Mouse (Mus musculus): ENCODE results near the gene Rhox3g. TPM values are rescaled to one million over a fixed set of nuclear protein-coding genes. Genes with fewer than 3 reads are reported as not detected.
"Not testable (repeated sequence)": the region's sequence is repeated elsewhere in the genome, so short reads cannot be mapped to it uniquely, and the experiment has no call there.

Gene Rhox3g
- not detected in 2 replicates for polyA plus RNA-seq (2015; fragmentation: Nextera tagmentation; extraction: Ambion mirVana)

- H3K27ac ChIP-seq; H3K4me2 ChIP-seq (replicated peaks); H3K9me3 ChIP-seq; H3K27me3 ChIP-seq; H3K9ac ChIP-seq (replicated peaks); H3K4me1 ChIP-seq (replicated peaks); ATAC-seq; H3K36me3 ChIP-seq; H3K4me3 ChIP-seq (replicated peaks): not testable (repeated sequence)
- 85% methylated on average over 2 of the region's 2 CpGs for WGBS
Measured at GRCm38 (mm10) chrX:37628512-37628911, at the start of gene Rhox3g. TSS of gene Rhox3g (minus strand) at chrX:37628612.

GRCm38 (mm10) chrX:37673177-37673576 is 44.8 kb upstream of the Rhox3g start, which contains the start of gene Rhox2h:
TSS of gene Rhox2h (minus strand) at chrX:37673277.
- not testable (repeated sequence) for H3K36me3 ChIP-seq; ATAC-seq; H3K4me2 ChIP-seq (replicated peaks); H3K9me3 ChIP-seq; H3K27ac ChIP-seq; H3K4me1 ChIP-seq (replicated peaks); H3K9ac ChIP-seq (replicated peaks); H3K4me3 ChIP-seq (replicated peaks); H3K27me3 ChIP-seq
- WGBS = 89% methylated on average over 8 of the region's 8 CpGs

- not testable (repeated sequence) for H3K36me3 ChIP-seq; H3K4me3 ChIP-seq (replicated peaks); H3K27ac ChIP-seq; H3K27me3 ChIP-seq; H3K4me2 ChIP-seq (replicated peaks); H3K4me1 ChIP-seq (replicated peaks); ATAC-seq; H3K9me3 ChIP-seq; H3K9ac ChIP-seq (replicated peaks)
- 71% methylated on average over 1 of the region's 3 CpGs for WGBS
Measured at GRCm38 (mm10) chrX:37668664-37669063, 40.3 kb upstream of the Rhox3g start, which contains the start of gene Rhox3h. TSS of gene Rhox3h (minus strand) at chrX:37668764.

- not testable (repeated sequence) for H3K4me2 ChIP-seq (replicated peaks); H3K9me3 ChIP-seq; H3K9ac ChIP-seq (replicated peaks); H3K4me3 ChIP-seq (replicated peaks); H3K27me3 ChIP-seq; H3K27ac ChIP-seq; ATAC-seq; H3K36me3 ChIP-seq; H3K4me1 ChIP-seq (replicated peaks)
- 91% methylated on average over 19 of the region's 20 CpGs for WGBS
Measured at GRCm38 (mm10) chrX:37651227-37651626, 22.8 kb upstream of the Rhox3g start, which contains the start of gene Rhox4g. TSS of gene Rhox4g (minus strand) at chrX:37651327.

GRCm38 (mm10) chrX:37643370-37643769 is 15.0 kb upstream of the Rhox3g start, which contains the start of gene Rhox2g:
TSS of gene Rhox2g (minus strand) at chrX:37643470.
- not testable (repeated sequence) for H3K36me3 ChIP-seq; H3K27ac ChIP-seq; H3K4me1 ChIP-seq (replicated peaks); H3K9ac ChIP-seq (replicated peaks); H3K9me3 ChIP-seq; H3K4me2 ChIP-seq (replicated peaks); H3K4me3 ChIP-seq (replicated peaks); H3K27me3 ChIP-seq; ATAC-seq
- 92% methylated on average over 6 of the region's 6 CpGs for WGBS

- not testable (repeated sequence) for ATAC-seq; H3K4me3 ChIP-seq (replicated peaks); H3K4me1 ChIP-seq (replicated peaks); H3K27ac ChIP-seq; H3K27me3 ChIP-seq; H3K9me3 ChIP-seq; H3K9ac ChIP-seq (replicated peaks); H3K4me2 ChIP-seq (replicated peaks); H3K36me3 ChIP-seq
- 96% methylated on average over 18 of the region's 19 CpGs for WGBS
Measured at GRCm38 (mm10) chrX:37607604-37608003, 20.8 kb downstream of the Rhox3g start, which contains the start of gene Rhox4f. TSS of gene Rhox4f (minus strand) at chrX:37607704.

- not testable (repeated sequence) for H3K27ac ChIP-seq; ATAC-seq; H3K4me2 ChIP-seq (replicated peaks); H3K36me3 ChIP-seq; H3K4me3 ChIP-seq (replicated peaks); H3K27me3 ChIP-seq; H3K9me3 ChIP-seq; H3K4me1 ChIP-seq (replicated peaks); H3K9ac ChIP-seq (replicated peaks)
Measured at GRCm38 (mm10) chrX:37580692-37581091, 47.7 kb downstream of the Rhox3g start, which contains the start of gene Rhox3f. TSS of gene Rhox3f (plus strand) at chrX:37580992.

Other genes starting within 250 kb of the Rhox3g start
- not detected in 2 replicates for gene Rhox3a2, start 248.6 kb downstream of the Rhox3g start, polyA plus RNA-seq (2015; fragmentation: Nextera tagmentation; extraction: Ambion mirVana)
- gene Rhox4a2, start 237.8 kb downstream of the Rhox3g start, polyA plus RNA-seq (2015; fragmentation: Nextera tagmentation; extraction: Ambion mirVana) = not detected in 2 replicates
- gene Rhox2b, start 216.5 kb downstream of the Rhox3g start, polyA plus RNA-seq (2015; fragmentation: Nextera tagmentation; extraction: Ambion mirVana) = not detected in 2 replicates
- gene Rhox4b, start 196.1 kb downstream of the Rhox3g start, polyA plus RNA-seq (2015; fragmentation: Nextera tagmentation; extraction: Ambion mirVana) = not detected in 2 replicates
- gene Rhox2c, start 174.9 kb downstream of the Rhox3g start, polyA plus RNA-seq (2015; fragmentation: Nextera tagmentation; extraction: Ambion mirVana) = not detected in 2 replicates
- gene Rhox3c, start 170.0 kb downstream of the Rhox3g start, polyA plus RNA-seq (2015; fragmentation: Nextera tagmentation; extraction: Ambion mirVana) = not detected in 2 replicates
- not detected in 2 replicates for gene Rhox4c, start 148.3 kb downstream of the Rhox3g start, polyA plus RNA-seq (2015; fragmentation: Nextera tagmentation; extraction: Ambion mirVana)
- not detected in 2 replicates for gene Rhox2d, start 135.2 kb downstream of the Rhox3g start, polyA plus RNA-seq (2015; fragmentation: Nextera tagmentation; extraction: Ambion mirVana)
- gene Rhox4d, start 114.3 kb downstream of the Rhox3g start, polyA plus RNA-seq (2015; fragmentation: Nextera tagmentation; extraction: Ambion mirVana) = not detected in 2 replicates
- gene Rhox2e, start 98.2 kb downstream of the Rhox3g start, polyA plus RNA-seq (2015; fragmentation: Nextera tagmentation; extraction: Ambion mirVana) = not detected in 2 replicates
- not detected in 2 replicates for gene Rhox3e, start 86.6 kb downstream of the Rhox3g start, polyA plus RNA-seq (2015; fragmentation: Nextera tagmentation; extraction: Ambion mirVana)
- not detected in 2 replicates for gene Rhox4e, start 71.2 kb downstream of the Rhox3g start, polyA plus RNA-seq (2015; fragmentation: Nextera tagmentation; extraction: Ambion mirVana)
- gene Rhox2f, start 57.2 kb downstream of the Rhox3g start, polyA plus RNA-seq (2015; fragmentation: Nextera tagmentation; extraction: Ambion mirVana) = not detected in 2 replicates
- gene Rhox3f, start 47.6 kb downstream of the Rhox3g start, polyA plus RNA-seq (2015; fragmentation: Nextera tagmentation; extraction: Ambion mirVana) = not detected in 2 replicates
- not detected in 2 replicates for gene Rhox4f, start 20.9 kb downstream of the Rhox3g start, polyA plus RNA-seq (2015; fragmentation: Nextera tagmentation; extraction: Ambion mirVana)
- gene Rhox2g, start 14.9 kb upstream of the Rhox3g start, polyA plus RNA-seq (2015; fragmentation: Nextera tagmentation; extraction: Ambion mirVana) = not detected in 2 replicates
- gene Rhox4g, start 22.7 kb upstream of the Rhox3g start, polyA plus RNA-seq (2015; fragmentation: Nextera tagmentation; extraction: Ambion mirVana) = not detected in 2 replicates
- not detected in 2 replicates for gene Rhox3h, start 40.2 kb upstream of the Rhox3g start, polyA plus RNA-seq (2015; fragmentation: Nextera tagmentation; extraction: Ambion mirVana)
- not detected in 2 replicates for gene Rhox2h, start 44.7 kb upstream of the Rhox3g start, polyA plus RNA-seq (2015; fragmentation: Nextera tagmentation; extraction: Ambion mirVana)
- not detected in 2 replicates for gene Rhox5, start 176.2 kb upstream of the Rhox3g start, polyA plus RNA-seq (2015; fragmentation: Nextera tagmentation; extraction: Ambion mirVana)
- gene Rhox6, start 198.3 kb upstream of the Rhox3g start, polyA plus RNA-seq (2015; fragmentation: Nextera tagmentation; extraction: Ambion mirVana) = not detected in 2 replicates
- not detected in 2 replicates for gene Rhox7a, start 203.1 kb upstream of the Rhox3g start, polyA plus RNA-seq (2015; fragmentation: Nextera tagmentation; extraction: Ambion mirVana)

All from midbrain, embryonic 13.5 days (tissue).